Mouse (Mus musculus) CH12.LX (cell line): ENCODE measurements at regions not wholly inside any gene's neighbourhood (a gene's known extent, or its start where the extent isn't known, plus 50 kb on each side); places are given as distances from the start of the nearest gene placed in this dataset.

ENCODE experiments used
- DNase-seq: peaks from one replicate; pipeline ENCODE4 v3.0.0-alpha.2; 2013; ENCODE audit errors: extremely low read depth
- H3K27ac ChIP-seq: 2 replicates; pipeline ENCODE4 v1.5.1; 2012; ENCODE audit warnings: low read depth, mild to moderate bottlenecking, control low read depth, moderate library complexity; ENCODE audit not compliant: insufficient read depth
- H3K27me3 ChIP-seq: replicated peaks from 2 replicates; pipeline ENCODE3; 2012; ENCODE audit warnings: inconsistent platforms
- H3K36me3 ChIP-seq, 2 experiments: replicated peaks in 1 of 2; 2 replicates each; pipeline versions ENCODE3 to v1.6.1; 2012; ENCODE audit warnings: inconsistent platforms in 1 of 2, low read length in 1 of 2, mild to moderate bottlenecking in 1 of 2, mixed read lengths in 1 of 2, moderate library complexity in 1 of 2; ENCODE audit not compliant: control insufficient read depth in 1 of 2, insufficient read depth in 1 of 2
- H3K4me1 ChIP-seq, 2 experiments: 2 replicates each; pipeline ENCODE4 v1.6.1; 2012; ENCODE audit warnings: inconsistent platforms in 1 of 2, moderate library complexity in 1 of 2; ENCODE audit not compliant: insufficient read depth in 2 of 2, control insufficient read depth in 1 of 2
- H3K4me2 ChIP-seq: 2 replicates; pipeline ENCODE4 v1.6.1; 2012; ENCODE audit warnings: low read depth, mild to moderate bottlenecking, control low read depth; ENCODE audit not compliant: poor library complexity, insufficient read depth, severe bottlenecking
- H3K4me3 ChIP-seq, 3 experiments: fragments of 150-350 bp in 1 of 3; sonication (generic) in 1 of 3; replicated peaks in 1 of 3; 2 replicates each; pipeline versions ENCODE3 to v1.5.1; 2011 to 2012; ENCODE audit warnings: low read depth in 2 of 3, low read length in 2 of 3, mild to moderate bottlenecking in 2 of 3, moderate library complexity in 2 of 3, control low read depth in 1 of 3, improper control_type of control experiment in 1 of 3, inconsistent platforms in 1 of 3, mixed read lengths in 1 of 3; ENCODE audit not compliant: poor library complexity in 1 of 3
- H3K79me2 ChIP-seq: replicated peaks from 2 replicates; pipeline ENCODE4 v1.6.1; 2012; ENCODE audit warnings: mild to moderate bottlenecking, moderate library complexity; ENCODE audit not compliant: control insufficient read depth, poor library complexity, insufficient read depth, severe bottlenecking; ENCODE audit errors: extremely low read depth
- H3K9ac ChIP-seq: 2 replicates; pipeline ENCODE4 v1.6.1; 2012; ENCODE audit warnings: low read depth, mild to moderate bottlenecking, control low read depth, moderate library complexity; ENCODE audit not compliant: insufficient read depth
- H3K9me3 ChIP-seq: replicated peaks from 2 replicates; pipeline ENCODE3; 2012; ENCODE audit warnings: low read length, inconsistent platforms, mixed read lengths
- BHLHE40 ChIP-seq: IDR thresholded peaks from 2 replicates; pipeline ENCODE4 v1.6.1; 2011; ENCODE audit warnings: mild to moderate bottlenecking, low read depth, low read length, improper control_type of control experiment
- CHD2 ChIP-seq: IDR thresholded peaks from 2 replicates; pipeline ENCODE4 v1.6.1; 2011; ENCODE audit warnings: low read length, improper control_type of control experiment
- CTCF ChIP-seq, 2 experiments: IDR thresholded peaks in 1 of 2; conservative IDR thresholded peaks in 1 of 2; 2 replicates each; pipeline ENCODE4 v1.5.1; 2011 to 2012; ENCODE audit warnings: low read depth in 2 of 2, low read length in 2 of 2, improper control_type of control experiment in 1 of 2, inconsistent platforms in 1 of 2, mild to moderate bottlenecking in 1 of 2, moderate library complexity in 1 of 2
- E2F4 ChIP-seq: IDR thresholded peaks from 2 replicates; pipeline ENCODE4 v1.6.1; 2011; ENCODE audit warnings: low read depth, low read length, improper control_type of control experiment; ENCODE audit not compliant: insufficient replicate concordance
- ELF1 ChIP-seq: IDR thresholded peaks from 2 replicates; pipeline ENCODE4 v1.6.1; 2014; ENCODE audit warnings: low read depth, mild to moderate bottlenecking, inconsistent platforms, low read length, improper control_type of control experiment
- EP300 ChIP-seq: IDR thresholded peaks from 2 replicates; pipeline ENCODE4 v1.6.1; 2011; ENCODE audit warnings: low read length, improper control_type of control experiment
- ETS1 ChIP-seq: conservative IDR thresholded peaks from 2 replicates; pipeline ENCODE4 v1.6.1; 2012; ENCODE audit warnings: low read depth, mild to moderate bottlenecking, inconsistent platforms, low read length, improper control_type of control experiment, moderate library complexity
- GABPA ChIP-seq: IDR thresholded peaks from 2 replicates; pipeline ENCODE4 v1.6.1; 2012; ENCODE audit warnings: low read depth, low read length, improper control_type of control experiment, inconsistent platforms; ENCODE audit not compliant: insufficient replicate concordance
- JUN ChIP-seq: IDR thresholded peaks from 2 replicates; pipeline ENCODE4 v1.6.1; 2011; ENCODE audit warnings: low read depth, mild to moderate bottlenecking, low read length, improper control_type of control experiment, moderate library complexity; ENCODE audit not compliant: insufficient read depth
- JUND ChIP-seq: conservative IDR thresholded peaks from 2 replicates; pipeline ENCODE4 v1.6.1; 2011; ENCODE audit warnings: low read depth, low read length, improper control_type of control experiment
- MAX ChIP-seq: IDR thresholded peaks from 2 replicates; pipeline ENCODE4 v1.6.1; 2011; ENCODE audit warnings: low read length, improper control_type of control experiment
- MEF2A ChIP-seq: IDR thresholded peaks from 2 replicates; pipeline ENCODE4 v1.6.1; 2014; ENCODE audit warnings: low read depth, mild to moderate bottlenecking, inconsistent platforms, low read length, improper control_type of control experiment, borderline replicate concordance
- MXI1 ChIP-seq: IDR thresholded peaks from 2 replicates; pipeline ENCODE4 v1.6.1; 2011; ENCODE audit warnings: mild to moderate bottlenecking, low read depth, low read length, improper control_type of control experiment
- NELFE ChIP-seq: IDR thresholded peaks from 2 replicates; pipeline ENCODE4 v1.6.1; 2011; ENCODE audit warnings: low read depth, low read length, improper control_type of control experiment
- RAD21 ChIP-seq: IDR thresholded peaks from 2 replicates; pipeline ENCODE4 v1.6.1; 2011; ENCODE audit warnings: low read depth, mild to moderate bottlenecking, low read length, improper control_type of control experiment, moderate library complexity
- RCOR1 ChIP-seq: conservative IDR thresholded peaks from 2 replicates; pipeline ENCODE4 v1.6.1; 2012; ENCODE audit warnings: low read depth, mild to moderate bottlenecking, inconsistent platforms, low read length, improper control_type of control experiment
- SMC3 ChIP-seq: IDR thresholded peaks from 2 replicates; pipeline ENCODE4 v1.6.1; 2011; ENCODE audit warnings: low read depth, low read length, improper control_type of control experiment
- TBP ChIP-seq: conservative IDR thresholded peaks from 2 replicates; pipeline ENCODE4 v1.6.1; 2011; ENCODE audit warnings: low read depth, low read length, improper control_type of control experiment
- TCF12 ChIP-seq: IDR thresholded peaks from 2 replicates; pipeline ENCODE4 v1.6.1; 2014; ENCODE audit warnings: low read depth, mild to moderate bottlenecking, inconsistent platforms, low read length, improper control_type of control experiment
- UBTF ChIP-seq: IDR thresholded peaks from 2 replicates; pipeline ENCODE4 v1.6.1; 2012; ENCODE audit warnings: low read depth, mild to moderate bottlenecking, inconsistent platforms, low read length, improper control_type of control experiment, moderate library complexity
- USF1 ChIP-seq: IDR thresholded peaks from 2 replicates; pipeline ENCODE4 v1.6.1; 2014; ENCODE audit warnings: low read depth, mild to moderate bottlenecking, inconsistent platforms, low read length, improper control_type of control experiment
- USF2 ChIP-seq: conservative IDR thresholded peaks from 2 replicates; pipeline ENCODE4 v1.6.1; 2011; ENCODE audit warnings: low read depth, low read length, improper control_type of control experiment
- ZC3H11A ChIP-seq: IDR thresholded peaks from 2 replicates; pipeline ENCODE4 v1.6.1; 2012; ENCODE audit warnings: low read depth, mild to moderate bottlenecking, inconsistent platforms, low read length, improper control_type of control experiment
- ZMIZ1 ChIP-seq: IDR thresholded peaks from 2 replicates; pipeline ENCODE4 v1.6.1; 2012; ENCODE audit warnings: low read depth, mild to moderate bottlenecking, inconsistent platforms, low read length, improper control_type of control experiment
- dilution Hi-C: fragments of 300-500 bp; cut with MboI; formaldehyde crosslinking; loops from 2 replicates; pipeline ENCODE4 v1.14.3; 2020; ENCODE audit warnings: low sequenced_read_pairs; ENCODE audit not compliant: extremely low pct_unique_long_range_greater_than_20kb, extremely low pct_ligation_motif_present
- in situ Hi-C: fragments of 300-500 bp; cut with MboI; formaldehyde crosslinking; loops from 3 replicates; pipeline ENCODE4 v1.14.3; 2019; ENCODE audit warnings: low sequenced_read_pairs, low pct_ligation_motif_present, low pct_unique_long_range_greater_than_20kb, mixed read lengths

- Histone ChIP-seq H3K4me3 (no peak overlapping the region), H3K27me3 (no peaks in the 10 kb centered on the region), H3K27ac (no peak overlapping the region), H3K36me3 (no peaks in the 10 kb centered on the region), H3K9ac (no peak overlapping the region), H3K79me2 (no peaks in the 10 kb centered on the region), H3K4me1 (peaks cover 0 to 3% of the 10 kb centered on the region in 2 experiments; a peak in 1 of 4 replicates)
- in situ Hi-C loops, result no loop called here
- dilution Hi-C loops, result no loop called here
- no peak for TF ChIP-seq TBP
- no peak for TF ChIP-seq EP300
- no peak for TF ChIP-seq UBTF
- no peak for TF ChIP-seq JUN
- no peak for TF ChIP-seq MXI1
- TF ChIP-seq NELFE, result no peak
- TF ChIP-seq ZC3H11A, result no peak
- no peak for TF ChIP-seq MEF2A
- no peak for TF ChIP-seq RCOR1
- no peak for TF ChIP-seq USF1
- no peak for TF ChIP-seq RAD21
- no peak for TF ChIP-seq USF2
- no peak for TF ChIP-seq CTCF (conservative IDR thresholded peaks at IDR 0.05 in 1 of 2, IDR thresholded peaks at IDR 0.05 in 1 of 2; ENCODE audit: low read depth in 2 of 2, low read length in 2 of 2)
- no peak for TF ChIP-seq E2F4
- no peak for TF ChIP-seq BHLHE40
- no peak for TF ChIP-seq MAX
- no peak for TF ChIP-seq ETS1
- TF ChIP-seq, all 38 proteins: peak for 0
- DNase-seq, result no peak
- Histone ChIP-seq H3K4me2 (no peak overlapping the region), H3K9me3 (no peaks in the 10 kb centered on the region)
Observed at GRCm38 (mm10) chr3:51086441-51086849, 137.8 kb upstream of the Noct start.

- 0 out of 4 replicates have a peak, but pooled peaks cover 0 to 3% of the 10 kb centered on the region in 2 experiments for H3K4me1 ChIP-seq
- dilution Hi-C loops (no loop called here), in situ Hi-C loops (no loop called here)
- H3K36me3 ChIP-seq, result no peaks in the 10 kb centered on the region
- no peak overlapping the region for H3K4me2 ChIP-seq
- H3K27ac ChIP-seq, result no peak overlapping the region
- TF ChIP-seq CTCF (conservative IDR thresholded peaks at IDR 0.05 in 1 of 2, IDR thresholded peaks at IDR 0.05 in 1 of 2; ENCODE audit: low read depth in 2 of 2, low read length in 2 of 2) (no peak), CHD2 (no peak), ELF1 (no peak), GABPA (no peak), MEF2A (no peak), JUND (no peak), ZMIZ1 (no peak), JUN (no peak), TCF12 (no peak), SMC3 (no peak)
- no peaks in the 10 kb centered on the region for H3K79me2 ChIP-seq
- no peak for DNase-seq
- H3K4me3 ChIP-seq, result no peak overlapping the region
- H3K27me3 ChIP-seq, result no peaks in the 10 kb centered on the region
- H3K9ac ChIP-seq, result no peak overlapping the region
- H3K9me3 ChIP-seq, result no peaks in the 10 kb centered on the region
Observed at GRCm38 (mm10) chr3:51087076-51087475, 137.2 kb upstream of the Noct start.
